Mouse (Mus musculus) cerebellum, adult 2 months (tissue): ENCODE measurements around the gene Ulk4. TPM values are rescaled to one million over a fixed set of nuclear protein-coding genes. Genes with fewer than 3 reads are reported as not detected.

Source experiments
- DNase-seq, 2 experiments: peaks; one replicate each; pipeline ENCODE4 v3.0.0; 2021
- H3K27ac ChIP-seq: fragments of 200-500 bp; 2 replicates; pipeline ENCODE4 v1.5.1; 2012; ENCODE audit warnings: low read length, control low read depth, inconsistent platforms; ENCODE audit not compliant: insufficient read depth
- H3K27me3 ChIP-seq: fragments of 200-500 bp; 2 replicates; pipeline ENCODE4 v1.6.1; 2012; ENCODE audit warnings: inconsistent platforms, mild to moderate bottlenecking, low read length, moderate library complexity; ENCODE audit not compliant: control insufficient read depth, insufficient read depth
- H3K4me1 ChIP-seq: fragments of 200-500 bp; 2 replicates; pipeline ENCODE4 v1.6.1; 2011; ENCODE audit warnings: low read length; ENCODE audit not compliant: control insufficient read depth, insufficient read depth
- H3K4me3 ChIP-seq: fragments of 200-500 bp; replicated peaks from 2 replicates; pipeline ENCODE3; 2011; ENCODE audit warnings: mild to moderate bottlenecking, low read depth, low read length, control low read depth; ENCODE audit not compliant: insufficient read depth
- CTCF ChIP-seq: fragments of 200-500 bp; IDR thresholded peaks from 2 replicates; pipeline ENCODE4 v1.5.1; 2011; ENCODE audit warnings: low read depth, mild to moderate bottlenecking, control low read depth, low read length, moderate library complexity, borderline replicate concordance; ENCODE audit not compliant: insufficient read depth
- POLR2A ChIP-seq: fragments of 200-500 bp; IDR thresholded peaks from 2 replicates; pipeline ENCODE4 v1.6.1; 2011; ENCODE audit warnings: low read length, control low read depth, borderline replicate concordance; ENCODE audit not compliant: insufficient read depth
- WGBS: fragments of 180-500 bp; shearing (Covaris S2); methylation state at CpG from one replicate; pipeline ENCODE4 v1.1.7; 2018; 5-methylcytosine and 5-hydroxymethylcytosine counted together
- polyA plus RNA-seq: library from polyadenylated mRNA; depleted of rRNA; stranded (reverse); fragments of >200 nt; gene quantifications from 2 replicates; pipeline ENCODE4 v1.2.3, GENCODE M21; 2012; rRNA removed

Gene Ulk4
- 2.1 and 2.5 TPM in 2 replicates for polyA plus RNA-seq

GRCm38 (mm10) chr9:121277118-121278060, at the start of gene Ulk4:
Gene Ulk4 (minus strand): TSS chr9:121277197.
- Histone ChIP-seq H3K4me3 (peak within 1 kb of the TSS; percentile 89), H3K27ac (peak within 1 kb of the TSS; percentile 47), H3K4me1 (no peaks in the 10 kb centered on the region), H3K27me3 (no peaks in the 10 kb centered on the region)
- WGBS: under 1% methylated on average over 59 of the region's 59 CpGs
- peak; percentile 93 to 97 for DNase-seq
- TF ChIP-seq CTCF: no peak
- peak; percentile 77; the same call in 1 of the 2 replicates for TF ChIP-seq POLR2A

DNA sequence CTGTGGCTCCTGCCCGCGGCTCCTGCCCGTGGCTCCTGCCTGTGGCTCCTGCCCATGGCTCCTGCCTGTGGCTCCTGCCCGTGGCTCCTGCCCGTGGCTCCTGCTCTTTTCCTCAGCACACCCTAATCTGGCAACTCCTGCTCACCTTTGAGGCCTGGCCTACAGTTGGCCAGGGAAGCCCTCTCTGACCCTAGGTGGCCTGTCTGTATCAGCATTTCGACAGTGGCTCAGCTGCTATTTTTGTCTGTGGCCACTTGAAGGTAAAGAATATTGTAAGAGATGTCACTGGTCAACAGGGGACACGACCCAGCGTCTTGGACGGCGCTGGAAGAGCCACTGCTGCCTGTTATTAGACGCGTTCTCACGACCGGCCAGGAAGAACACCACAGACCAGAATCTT, 45.0 kb upstream of the Ulk4 start:
- Histone ChIP-seq H3K27ac (no peak overlapping the region), H3K4me3 (no peak overlapping the region), H3K4me1 (peaks cover 19% of the 10 kb centered on the region), H3K27me3 (no peaks in the 10 kb centered on the region)
- TF ChIP-seq CTCF (no peak), POLR2A (no peak)
- 86% methylated on average over 14 of the region's 14 CpGs for WGBS
- no peak for DNase-seq

DNA sequence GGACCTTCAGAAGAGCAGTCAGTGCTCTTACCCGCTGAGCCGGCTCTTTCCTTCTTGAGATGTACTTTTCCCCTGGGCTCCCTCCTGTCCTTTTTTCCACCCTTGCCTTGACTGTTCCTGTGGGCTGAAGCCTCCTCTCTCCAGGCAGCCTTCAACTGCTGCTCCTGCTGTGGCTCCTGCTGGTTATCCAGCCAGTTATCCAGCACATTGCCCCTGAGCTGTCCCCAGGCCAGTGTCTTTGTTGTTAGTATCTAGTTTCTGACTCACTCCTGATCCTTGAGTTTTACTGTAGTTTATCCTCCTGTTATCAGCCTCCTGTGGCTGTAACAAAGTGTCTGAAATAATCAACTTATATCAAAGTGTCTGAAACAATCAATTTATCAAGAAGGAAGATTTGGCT, 44.1 kb upstream of the Ulk4 start:
- WGBS: 87% methylated on average over 2 of the region's 2 CpGs

GRCm38 (mm10) chr9:121320433-121320832, 43.4 kb upstream of the Ulk4 start:
- no peak for TF ChIP-seq CTCF
- no peak for TF ChIP-seq POLR2A
- Histone ChIP-seq H3K4me1 (peaks cover 34% of the 10 kb centered on the region), H3K27me3 (no peaks in the 10 kb centered on the region), H3K27ac (no peak overlapping the region), H3K4me3 (no peak overlapping the region)
- WGBS: 88% methylated on average over 2 of the region's 2 CpGs
- no peak for DNase-seq

More for the DNA sequence above, 44.1 kb upstream of the Ulk4 start:
- no peak for DNase-seq
- Histone ChIP-seq H3K4me3 (no peak overlapping the region), H3K4me1 (peaks cover 27% of the 10 kb centered on the region), H3K27ac (no peak overlapping the region), H3K27me3 (no peaks in the 10 kb centered on the region)
- TF ChIP-seq CTCF (no peak), POLR2A (no peak)

GRCm38 (mm10) chr9:121319323-121319966, 42.4 kb upstream of the Ulk4 start:
- Histone ChIP-seq H3K4me1 (peaks cover 38% of the 10 kb centered on the region), H3K27ac (no peak overlapping the region), H3K4me3 (no peak overlapping the region), H3K27me3 (no peaks in the 10 kb centered on the region)
- TF ChIP-seq CTCF (no peak), POLR2A (no peak)
- 69% methylated on average over 10 of the region's 10 CpGs for WGBS
- no peak for DNase-seq

- TF ChIP-seq POLR2A (no peak), CTCF (peak; percentile 8; the same call in 1 of the 2 replicates)
- WGBS: 13% methylated on average over 12 of the region's 12 CpGs
- Histone ChIP-seq H3K4me1 (peaks cover 60% of the 10 kb centered on the region), H3K4me3 (no peak overlapping the region), H3K27ac (peak overlapping the region; percentile 60), H3K27me3 (no peaks in the 10 kb centered on the region)
- DNase-seq: peak; percentile 62 to 81
Measured at GRCm38 (mm10) chr9:121316621-121317405, 39.8 kb upstream of the Ulk4 start.

- Histone ChIP-seq H3K27ac (peak overlapping the region; percentile 60), H3K4me1 (peaks cover 63% of the 10 kb centered on the region), H3K4me3 (no peak overlapping the region), H3K27me3 (no peaks in the 10 kb centered on the region)
- WGBS: 17% methylated on average over 4 of the region's 4 CpGs
- no peak for TF ChIP-seq POLR2A
- TF ChIP-seq CTCF: no peak
- DNase-seq: no peak
Measured at GRCm38 (mm10) chr9:121315901-121316595, 39.1 kb upstream of the Ulk4 start.
